Mouse (Mus musculus) right cerebral cortex, postnatal 25 days (tissue): ENCODE results near the gene Lipt1.

Source experiments
- DNase-seq: peaks from one replicate; pipeline ENCODE4 v3.0.0; 2022

Gene Lipt1

GRCm38 (mm10) chr1:37900288-37900687 lies 28.8 kb downstream of the Lipt1 start:
- DNase-seq, result no peak

DNA sequence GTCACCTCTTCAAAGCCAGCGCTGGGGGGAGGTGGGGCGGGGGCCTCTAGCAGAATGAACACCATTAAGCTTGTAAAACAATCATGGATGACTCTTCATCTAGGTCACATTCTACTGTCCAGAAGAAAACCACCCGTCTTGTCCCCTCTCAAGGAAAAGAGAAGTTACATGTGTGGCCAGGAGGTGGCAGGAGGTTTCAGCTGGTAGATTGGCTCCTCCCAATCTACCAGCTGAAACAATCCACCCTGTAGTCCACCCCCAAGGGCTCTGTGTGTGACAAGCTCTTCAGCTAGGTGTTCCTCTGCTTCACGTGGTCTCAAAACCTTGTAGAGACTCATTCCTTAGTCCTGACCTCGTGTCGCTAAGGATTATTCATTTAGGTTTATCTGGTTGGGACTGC lies 31.6 kb downstream of the Lipt1 start:
- no peak for DNase-seq

GRCm38 (mm10) chr1:37912751-37913150 lies 41.2 kb downstream of the Lipt1 start:
- no peak for DNase-seq

DNA sequence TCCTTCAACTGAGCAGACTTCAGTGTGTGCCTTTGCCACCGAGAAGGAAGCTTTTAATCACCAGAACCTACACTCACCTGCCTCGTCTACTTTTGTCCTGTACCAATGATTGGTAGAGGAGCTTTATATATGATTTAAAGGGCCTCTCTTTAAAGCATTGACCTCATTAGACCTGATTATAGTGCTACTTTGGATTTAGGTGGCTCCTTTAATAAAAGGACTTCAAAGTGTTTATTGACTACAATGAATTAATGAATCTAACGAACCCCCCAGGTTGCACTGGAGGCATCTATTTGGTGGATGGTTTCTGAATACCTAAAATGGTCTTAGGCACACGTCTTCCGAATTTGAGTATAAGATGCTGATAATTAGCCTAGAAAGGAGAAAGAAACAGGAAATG lies 44.9 kb downstream of the Lipt1 start, which contains the start of gene Lyg2:
Gene Lyg2, minus strand, starts transcription at position 101 of the 400 bp plus-strand sequence.
- DNase-seq, result no peak

DNA sequence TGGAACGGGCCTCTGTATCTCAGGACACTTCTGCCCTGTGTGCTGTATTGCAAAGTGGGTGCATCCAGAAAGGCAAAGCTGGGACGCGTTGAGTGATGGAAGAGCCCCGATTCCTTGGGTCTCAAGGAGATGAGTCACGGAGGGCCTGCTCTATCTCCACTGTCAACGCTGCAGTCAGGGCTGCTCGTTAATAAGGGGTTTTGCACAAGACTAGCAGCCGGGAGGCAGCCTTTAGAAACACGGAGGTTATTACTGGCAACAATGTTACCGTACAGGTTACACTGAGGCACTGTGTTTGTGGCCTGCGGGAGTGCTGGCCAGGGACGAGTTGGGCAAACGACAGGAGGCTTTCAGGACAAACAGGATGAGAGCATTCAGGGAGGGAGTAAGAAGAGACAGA lies 46.1 kb downstream of the Lipt1 start:
- no peak for DNase-seq

- no peak for DNase-seq
These were observed 46.6 kb downstream of the Lipt1 start for GRCm38 (mm10) chr1:37918096-37918495.

- no peak for DNase-seq
These were observed 51.0 kb downstream of the Lipt1 start for GRCm38 (mm10) chr1:37922536-37922935.
